Mouse (Mus musculus): ENCODE results near the gene Cyct.

GRCm38 (mm10) chr2:76406937-76407441 is 46.7 kb upstream of the Cyct start:
- TF ChIP-seq CTCF (IDR thresholded peaks at IDR 0.05; ENCODE audit: borderline replicate concordance, control insufficient read depth, extremely low read depth, insufficient read depth, low read length, poor library complexity) (no peak), POLR2A (IDR thresholded peaks at IDR 0.05; ENCODE audit: control insufficient read depth, extremely low read depth, insufficient read depth, low read length, poor library complexity) (no peak)

Data from thymus, adult 2 months (tissue).